Mouse (Mus musculus): ENCODE data around the gene Defa25. TPM values are rescaled to one million over a fixed set of nuclear protein-coding genes. Genes with fewer than 3 reads are reported as not detected.
"Not testable (repeated sequence)": the region's sequence is repeated elsewhere in the genome, so short reads cannot be mapped to it uniquely, and the experiment has no call there.

Defa25 gene
- not detected in 2 replicates for total RNA-seq (2014; rRNA removed; ENCODE audit: low replicate concordance)
- not detected in 2 replicates for polyA plus RNA-seq (2015; fragmentation: Nextera tagmentation; extraction: Ambion mirVana)

- H3K36me3 ChIP-seq (replicated peaks; ENCODE audit: control insufficient read depth, insufficient read depth, low read length); H3K27me3 ChIP-seq (ENCODE audit: control insufficient read depth, insufficient read depth, low read length); H3K27ac ChIP-seq (ENCODE audit: low read depth): not testable (repeated sequence)
Observed at GRCm38 (mm10) chr8:21084142-21084541, at the start of gene Defa25. Defa25 (plus strand) TSS chr8:21084442.

GRCm38 (mm10) chr8:21054747-21055146 lies 29.5 kb upstream of the Defa25 start, which contains the start of gene Defa23:
Defa23 (plus strand) TSS chr8:21055047.
- H3K36me3 ChIP-seq (replicated peaks; ENCODE audit: control insufficient read depth, insufficient read depth, low read length); H3K27ac ChIP-seq (ENCODE audit: low read depth); H3K9ac ChIP-seq (replicated peaks; ENCODE audit: low read depth, low read length); H3K4me1 ChIP-seq (ENCODE audit: control insufficient read depth, insufficient read depth); H3K9me3 ChIP-seq (replicated peaks; ENCODE audit: control insufficient read depth, low read length); H3K27me3 ChIP-seq (ENCODE audit: control insufficient read depth, insufficient read depth, low read length); H3K4me3 ChIP-seq (ENCODE audit: low read depth, low read length); DNase-seq (ENCODE audit: low spot score); H3K4me2 ChIP-seq (ENCODE audit: low read depth, low read length); ATAC-seq (ENCODE audit: insufficient read depth, low read depth): not testable (repeated sequence)
- no CpG with 5 or more reads among the region's 1 CpGs for WGBS

More at GRCm38 (mm10) chr8:21084142-21084541, at the start of gene Defa25:
- H3K4me1 ChIP-seq (ENCODE audit: control insufficient read depth, insufficient read depth); ATAC-seq (ENCODE audit: insufficient read depth, low read depth); H3K9ac ChIP-seq (replicated peaks; ENCODE audit: low read depth, low read length); DNase-seq (ENCODE audit: low spot score); H3K4me3 ChIP-seq (ENCODE audit: low read depth, low read length); H3K4me2 ChIP-seq (ENCODE audit: low read depth, low read length); H3K9me3 ChIP-seq (replicated peaks; ENCODE audit: control insufficient read depth, low read length): not testable (repeated sequence)

- WGBS: 55% methylated on average over 1 of the region's 1 CpGs
- DNase-seq (ENCODE audit: low spot score); H3K9ac ChIP-seq (replicated peaks; ENCODE audit: low read depth, low read length); ATAC-seq (ENCODE audit: insufficient read depth, low read depth); H3K27me3 ChIP-seq (ENCODE audit: control insufficient read depth, insufficient read depth, low read length); H3K27ac ChIP-seq (ENCODE audit: low read depth); H3K4me2 ChIP-seq (ENCODE audit: low read depth, low read length); H3K4me3 ChIP-seq (ENCODE audit: low read depth, low read length); H3K9me3 ChIP-seq (replicated peaks; ENCODE audit: control insufficient read depth, low read length); H3K4me1 ChIP-seq (ENCODE audit: control insufficient read depth, insufficient read depth); H3K36me3 ChIP-seq (replicated peaks; ENCODE audit: control insufficient read depth, insufficient read depth, low read length): not testable (repeated sequence)
Observed at GRCm38 (mm10) chr8:21064738-21065137, 19.5 kb upstream of the Defa25 start, which contains the start of gene Defa35. Defa35 (plus strand) TSS chr8:21065038.

GRCm38 (mm10) chr8:21093106-21093505 lies 8.9 kb downstream of the Defa25 start:
- Histone ChIP-seq H3K27me3 (ENCODE audit: control insufficient read depth, insufficient read depth, low read length) (no peaks in the 10 kb centered on the region), H3K36me3 (replicated peaks; ENCODE audit: control insufficient read depth, insufficient read depth, low read length) (no peaks in the 10 kb centered on the region), H3K9me3 (replicated peaks; ENCODE audit: control insufficient read depth, low read length) (no peaks in the 10 kb centered on the region), H3K4me2 (ENCODE audit: low read depth, low read length) (no peak overlapping the region), H3K4me3 (ENCODE audit: low read depth, low read length) (no peak overlapping the region), H3K27ac (ENCODE audit: low read depth) (no peak overlapping the region), H3K4me1 (ENCODE audit: control insufficient read depth, insufficient read depth) (no peaks in the 10 kb centered on the region), H3K9ac (replicated peaks; ENCODE audit: low read depth, low read length) (no peak overlapping the region)
- DNase-seq (ENCODE audit: low spot score) (no peak), ATAC-seq (ENCODE audit: insufficient read depth, low read depth) (no peak)
- TF ChIP-seq EP300 (IDR thresholded peaks at IDR 0.05; ENCODE audit: low read depth): no peak
- TF ChIP-seq CTCF (IDR thresholded peaks at IDR 0.05; ENCODE audit: low read depth): peak; percentile 13; the same call in 1 of the 2 replicates
- WGBS: 26% methylated on average over 4 of the region's 4 CpGs

GRCm38 (mm10) chr8:21095950-21096349 lies 11.7 kb downstream of the Defa25 start, which contains the start of gene Gm14851:
Gm14851 (minus strand) TSS chr8:21096050.
- H3K36me3 ChIP-seq (replicated peaks; ENCODE audit: control insufficient read depth, insufficient read depth, low read length); H3K4me1 ChIP-seq (ENCODE audit: control insufficient read depth, insufficient read depth): not testable (repeated sequence)
- no CpG with 5 or more reads among the region's 2 CpGs for WGBS

GRCm38 (mm10) chr8:21134342-21134741 lies 50.1 kb downstream of the Defa25 start, which contains the start of gene Defa30:
Defa30 (plus strand) TSS chr8:21134642.
- H3K36me3 ChIP-seq (replicated peaks; ENCODE audit: control insufficient read depth, insufficient read depth, low read length); H3K4me3 ChIP-seq (ENCODE audit: low read depth, low read length); H3K4me2 ChIP-seq (ENCODE audit: low read depth, low read length); H3K4me1 ChIP-seq (ENCODE audit: control insufficient read depth, insufficient read depth); H3K9ac ChIP-seq (replicated peaks; ENCODE audit: low read depth, low read length); DNase-seq (ENCODE audit: low spot score); H3K27me3 ChIP-seq (ENCODE audit: control insufficient read depth, insufficient read depth, low read length); H3K9me3 ChIP-seq (replicated peaks; ENCODE audit: control insufficient read depth, low read length); H3K27ac ChIP-seq (ENCODE audit: low read depth); ATAC-seq (ENCODE audit: insufficient read depth, low read depth): not testable (repeated sequence)
- WGBS: 52% methylated on average over 3 of the region's 3 CpGs

More at GRCm38 (mm10) chr8:21095950-21096349, 11.7 kb downstream of the Defa25 start, which contains the start of gene Gm14851:
- not testable (repeated sequence) for H3K4me3 ChIP-seq (ENCODE audit: low read depth, low read length); H3K9ac ChIP-seq (replicated peaks; ENCODE audit: low read depth, low read length); H3K27ac ChIP-seq (ENCODE audit: low read depth); H3K4me2 ChIP-seq (ENCODE audit: low read depth, low read length); DNase-seq (ENCODE audit: low spot score); H3K27me3 ChIP-seq (ENCODE audit: control insufficient read depth, insufficient read depth, low read length); ATAC-seq (ENCODE audit: insufficient read depth, low read depth); H3K9me3 ChIP-seq (replicated peaks; ENCODE audit: control insufficient read depth, low read length)

Other genes starting within 250 kb of the Defa25 start
- not detected in 2 replicates for gene Defb33, start 191.8 kb upstream of the Defa25 start, total RNA-seq (2014; rRNA removed; ENCODE audit: low replicate concordance)
- not detected in 2 replicates for gene Defb33, start 191.8 kb upstream of the Defa25 start, polyA plus RNA-seq (2015; fragmentation: Nextera tagmentation; extraction: Ambion mirVana)
- gene Gm15056, start 181.8 kb upstream of the Defa25 start, total RNA-seq (2014; rRNA removed; ENCODE audit: low replicate concordance): not detected in 2 replicates
- gene Gm15056, start 181.8 kb upstream of the Defa25 start, polyA plus RNA-seq (2015; fragmentation: Nextera tagmentation; extraction: Ambion mirVana): not detected in 2 replicates
- gene Gm6040, start 162.4 kb upstream of the Defa25 start, total RNA-seq (2014; rRNA removed; ENCODE audit: low replicate concordance): not detected in 2 replicates
- gene Gm6040, start 162.4 kb upstream of the Defa25 start, polyA plus RNA-seq (2015; fragmentation: Nextera tagmentation; extraction: Ambion mirVana): not detected in 2 replicates
- gene AY761185, start 139.7 kb upstream of the Defa25 start, total RNA-seq (2014; rRNA removed; ENCODE audit: low replicate concordance): not detected in 2 replicates
- gene AY761185, start 139.7 kb upstream of the Defa25 start, polyA plus RNA-seq (2015; fragmentation: Nextera tagmentation; extraction: Ambion mirVana): not detected in 2 replicates
- not detected in 2 replicates for gene Defa21, start 58.9 kb upstream of the Defa25 start, total RNA-seq (2014; rRNA removed; ENCODE audit: low replicate concordance)
- gene Defa21, start 58.9 kb upstream of the Defa25 start, polyA plus RNA-seq (2015; fragmentation: Nextera tagmentation; extraction: Ambion mirVana): not detected in 2 replicates
- not detected in 2 replicates for gene Defa23, start 29.4 kb upstream of the Defa25 start, total RNA-seq (2014; rRNA removed; ENCODE audit: low replicate concordance)
- gene Defa23, start 29.4 kb upstream of the Defa25 start, polyA plus RNA-seq (2015; fragmentation: Nextera tagmentation; extraction: Ambion mirVana): not detected in 2 replicates
- not detected in 2 replicates for gene Defa35, start 19.4 kb upstream of the Defa25 start, total RNA-seq (2014; rRNA removed; ENCODE audit: low replicate concordance)
- gene Defa35, start 19.4 kb upstream of the Defa25 start, polyA plus RNA-seq (2015; fragmentation: Nextera tagmentation; extraction: Ambion mirVana): not detected in 2 replicates
- gene Gm14851, start 11.6 kb downstream of the Defa25 start, total RNA-seq (2014; rRNA removed; ENCODE audit: low replicate concordance): not detected in 2 replicates
- not detected in 2 replicates for gene Gm14851, start 11.6 kb downstream of the Defa25 start, polyA plus RNA-seq (2015; fragmentation: Nextera tagmentation; extraction: Ambion mirVana)
- gene Defa30, start 50.2 kb downstream of the Defa25 start, total RNA-seq (2014; rRNA removed; ENCODE audit: low replicate concordance): not detected in 2 replicates
- gene Defa30, start 50.2 kb downstream of the Defa25 start, polyA plus RNA-seq (2015; fragmentation: Nextera tagmentation; extraction: Ambion mirVana): not detected in 2 replicates
- not detected in 2 replicates for gene Defa22, start 77.8 kb downstream of the Defa25 start, total RNA-seq (2014; rRNA removed; ENCODE audit: low replicate concordance)
- gene Defa22, start 77.8 kb downstream of the Defa25 start, polyA plus RNA-seq (2015; fragmentation: Nextera tagmentation; extraction: Ambion mirVana): not detected in 2 replicates
- gene Defa31, start 107.2 kb downstream of the Defa25 start, total RNA-seq (2014; rRNA removed; ENCODE audit: low replicate concordance): not detected in 2 replicates
- not detected in 2 replicates for gene Defa31, start 107.2 kb downstream of the Defa25 start, polyA plus RNA-seq (2015; fragmentation: Nextera tagmentation; extraction: Ambion mirVana)
- not detected in 2 replicates for gene Gm15293, start 117.1 kb downstream of the Defa25 start, total RNA-seq (2014; rRNA removed; ENCODE audit: low replicate concordance)
- not detected in 2 replicates for gene Gm15293, start 117.1 kb downstream of the Defa25 start, polyA plus RNA-seq (2015; fragmentation: Nextera tagmentation; extraction: Ambion mirVana)
- gene Gm15292, start 165.3 kb downstream of the Defa25 start, total RNA-seq (2014; rRNA removed; ENCODE audit: low replicate concordance): not detected in 2 replicates
- gene Gm15292, start 165.3 kb downstream of the Defa25 start, polyA plus RNA-seq (2015; fragmentation: Nextera tagmentation; extraction: Ambion mirVana): not detected in 2 replicates
- not detected in 2 replicates for gene Defa27, start 231.1 kb downstream of the Defa25 start, total RNA-seq (2014; rRNA removed; ENCODE audit: low replicate concordance)
- not detected in 2 replicates for gene Defa27, start 231.1 kb downstream of the Defa25 start, polyA plus RNA-seq (2015; fragmentation: Nextera tagmentation; extraction: Ambion mirVana)
- not detected in 2 replicates for gene Defa29, start 242.6 kb downstream of the Defa25 start, total RNA-seq (2014; rRNA removed; ENCODE audit: low replicate concordance)
- not detected in 2 replicates for gene Defa29, start 242.6 kb downstream of the Defa25 start, polyA plus RNA-seq (2015; fragmentation: Nextera tagmentation; extraction: Ambion mirVana)